ENCODE assay signal across 8 mouse cellular contexts in genomic region chr16:86838457-86839337, GRCm38 (mm10).
A peak's percentile ranks its signal among the peaks of the same experiment; 100 is the strongest.
DNase-seq lines count a peak whose midpoint lies in the region; ATAC-seq and TF ChIP-seq lines count a peak whose summit lies in the region.

No protein-coding gene starts in this region.

- H3K27ac ChIP-seq in forebrain, embryonic 14.5 days (ENCODE audit: low read depth, low read length): no peak overlapping the region
- H3K27ac ChIP-seq in forebrain, embryonic 12.5 days: no peak overlapping the region
- peak overlapping the region; percentile 81 for H3K27ac ChIP-seq in heart, embryonic 10.5 days
- no peak overlapping the region for H3K27ac ChIP-seq in limb, embryonic 14.5 days (replicated peaks; ENCODE audit: low read depth, low read length)
- no peak overlapping the region for H3K27ac ChIP-seq in hindbrain, embryonic 11.5 days (ENCODE audit: low read depth, low read length)

- no peak overlapping the region for H3K4me3 ChIP-seq in forebrain, embryonic 14.5 days (ENCODE audit: low read depth, low read length)
- no peak overlapping the region for H3K4me3 ChIP-seq in forebrain, embryonic 12.5 days (replicated peaks)
- no peak overlapping the region for H3K4me3 ChIP-seq in heart, embryonic 10.5 days
- no peak overlapping the region for H3K4me3 ChIP-seq in limb, embryonic 14.5 days (replicated peaks; ENCODE audit: low read length)
- H3K4me3 ChIP-seq in hindbrain, embryonic 11.5 days (ENCODE audit: low read depth, low read length): no peak overlapping the region

- H3K9ac ChIP-seq in forebrain, embryonic 14.5 days (ENCODE audit: low read length): no peak overlapping the region
- H3K9ac ChIP-seq in forebrain, embryonic 12.5 days: no peak overlapping the region
- H3K9ac ChIP-seq in limb, embryonic 14.5 days (ENCODE audit: low read depth, low read length, severe bottlenecking): no peak overlapping the region
- no peak overlapping the region for H3K9ac ChIP-seq in hindbrain, embryonic 11.5 days (ENCODE audit: low read depth, low read length)

- no peak overlapping the region for H3K4me2 ChIP-seq in forebrain, embryonic 14.5 days (ENCODE audit: low read length)
- no peak overlapping the region for H3K4me2 ChIP-seq in forebrain, embryonic 12.5 days
- H3K4me2 ChIP-seq in limb, embryonic 14.5 days (replicated peaks; ENCODE audit: low read depth, low read length, severe bottlenecking): no peak overlapping the region
- no peak overlapping the region for H3K4me2 ChIP-seq in hindbrain, embryonic 11.5 days (replicated peaks; ENCODE audit: low read depth, low read length)

- TF ChIP-seq POLR2A in limb, embryonic 14.5 days (IDR thresholded peaks at IDR 0.05; ENCODE audit: borderline replicate concordance, extremely low read depth, insufficient read depth, insufficient read length): no peak

- DNase-seq in forebrain, embryonic 14.5 days (ENCODE audit: low spot score): peak; percentile 45
- peak; percentile 15 for DNase-seq in adrenal gland, postnatal 10 days
- peak; percentile 75 for DNase-seq in heart, embryonic 10.5 days (ENCODE audit: low spot score)
- peak; percentile 75 for DNase-seq in limb, embryonic 14.5 days (ENCODE audit: low spot score)
- DNase-seq in hindbrain, embryonic 11.5 days (ENCODE audit: low spot score): no peak
- DNase-seq in spleen, postnatal 14 days (ENCODE audit: low spot score in 2 of 2): no peak

- H3K4me1 ChIP-seq in forebrain, embryonic 14.5 days (ENCODE audit: control insufficient read depth, insufficient read depth, low read length): no peaks in the 10 kb centered on the region
- no peaks in the 10 kb centered on the region for H3K4me1 ChIP-seq in forebrain, embryonic 12.5 days
- H3K4me1 ChIP-seq in heart, embryonic 10.5 days: peaks cover 26% of the 10 kb centered on the region
- 0 out of 2 replicates have a peak, but pooled peaks cover 9% of the 10 kb centered on the region for H3K4me1 ChIP-seq in limb, embryonic 14.5 days (ENCODE audit: control insufficient read depth, insufficient read depth, low read length)
- no peaks in the 10 kb centered on the region for H3K4me1 ChIP-seq in hindbrain, embryonic 11.5 days (replicated peaks; ENCODE audit: control insufficient read depth, insufficient read depth, low read length)

- no peaks in the 10 kb centered on the region for H3K9me3 ChIP-seq in forebrain, embryonic 14.5 days (replicated peaks; ENCODE audit: control insufficient read depth, low read length)
- H3K9me3 ChIP-seq in forebrain, embryonic 12.5 days: no peaks in the 10 kb centered on the region
- H3K9me3 ChIP-seq in heart, embryonic 10.5 days: no peaks in the 10 kb centered on the region
- H3K9me3 ChIP-seq in limb, embryonic 14.5 days (ENCODE audit: control insufficient read depth, low read length): no peaks in the 10 kb centered on the region
- no peaks in the 10 kb centered on the region for H3K9me3 ChIP-seq in hindbrain, embryonic 11.5 days (ENCODE audit: control insufficient read depth, low read length)

- no peaks in the 10 kb centered on the region for H3K36me3 ChIP-seq in forebrain, embryonic 14.5 days (ENCODE audit: control insufficient read depth, insufficient read depth, low read length)
- H3K36me3 ChIP-seq in forebrain, embryonic 12.5 days (replicated peaks): no peaks in the 10 kb centered on the region
- no peaks in the 10 kb centered on the region for H3K36me3 ChIP-seq in heart, embryonic 10.5 days
- no peaks in the 10 kb centered on the region for H3K36me3 ChIP-seq in limb, embryonic 14.5 days (ENCODE audit: control insufficient read depth, insufficient read depth, low read length)
- H3K36me3 ChIP-seq in hindbrain, embryonic 11.5 days (ENCODE audit: control insufficient read depth, insufficient read depth, low read length): no peaks in the 10 kb centered on the region

- WGBS in forebrain, embryonic 14.5 days: 40% methylated on average over 6 of the region's 6 CpGs
- 39% methylated on average over 6 of the region's 6 CpGs for WGBS in forebrain, embryonic 12.5 days
- 16% methylated on average over 6 of the region's 6 CpGs for WGBS in heart, embryonic 10.5 days
- 45% methylated on average over 6 of the region's 6 CpGs for WGBS in limb, embryonic 14.5 days
- WGBS in hindbrain, embryonic 11.5 days: 53% methylated on average over 6 of the region's 6 CpGs

- peak; percentile 60; the same call in 1 of the 2 replicates for ATAC-seq in forebrain, embryonic 14.5 days
- ATAC-seq in forebrain, embryonic 12.5 days (ENCODE audit: low FRiP score): no peak
- ATAC-seq in limb, embryonic 14.5 days (ENCODE audit: low FRiP score, low read depth): no peak
- ATAC-seq in hindbrain, embryonic 11.5 days (ENCODE audit: low FRiP score): no peak
- ATAC-seq in granulocyte monocyte progenitor cell, adult 5-6 weeks (replicated peaks; ENCODE audit: poor library complexity, severe bottlenecking): no peak

- H3K27me3 ChIP-seq in forebrain, embryonic 14.5 days (replicated peaks; ENCODE audit: control insufficient read depth, insufficient read depth, low read length): no peaks in the 10 kb centered on the region
- no peaks in the 10 kb centered on the region for H3K27me3 ChIP-seq in forebrain, embryonic 12.5 days
- no peaks in the 10 kb centered on the region for H3K27me3 ChIP-seq in heart, embryonic 10.5 days (ENCODE audit: insufficient read depth, poor library complexity, severe bottlenecking)
- H3K27me3 ChIP-seq in limb, embryonic 14.5 days (ENCODE audit: control insufficient read depth, insufficient read depth, low read length): no peaks in the 10 kb centered on the region
- H3K27me3 ChIP-seq in hindbrain, embryonic 11.5 days (ENCODE audit: control insufficient read depth, insufficient read depth, low read length): no peaks in the 10 kb centered on the region

Comparison
In these comparisons a context has a peak if more than half of its experiments do, and no peak if none do; other contexts are left out.
1. DNase-seq: peak in forebrain, embryonic 14.5 days (single experiment), adrenal gland, postnatal 10 days (single experiment), heart, embryonic 10.5 days (single experiment) and limb, embryonic 14.5 days (single experiment); none in hindbrain, embryonic 11.5 days (single experiment) and spleen, postnatal 14 days (0 of 2).